Mouse (Mus musculus): ENCODE data around the gene Psmd3. TPM values are rescaled to one million over a fixed set of nuclear protein-coding genes. Genes with fewer than 3 reads are reported as not detected.
"Not testable (repeated sequence)": the region's sequence is repeated elsewhere in the genome, so short reads cannot be mapped to it uniquely, and the experiment has no call there.

The Psmd3 gene
- polyA plus RNA-seq, 1 experiment from 2014 or later = 258 TPM

GRCm38 (mm10) chr11:98671857-98672256 lies 10.5 kb upstream of the Psmd3 start:
- peaks cover 38% of the 10 kb centered on the region for H3K27me3 ChIP-seq (ENCODE audit: low read depth, poor library complexity, severe bottlenecking)
- no peaks in the 10 kb centered on the region for H3K36me3 ChIP-seq
- no peak for DNase-seq (ENCODE audit: low spot score)
- no peak overlapping the region for H3K27ac ChIP-seq (replicated peaks)
- WGBS = 69% methylated on average over 5 of the region's 5 CpGs
- H3K4me3 ChIP-seq = no peak overlapping the region
- no peaks in the 10 kb centered on the region for H3K9me3 ChIP-seq (replicated peaks)
- 0 out of 2 replicates have a peak, but pooled peaks cover 2% of the 10 kb centered on the region for H3K4me1 ChIP-seq

- WGBS = 91% methylated on average over 5 of the region's 5 CpGs
- Histone ChIP-seq H3K4me1 (0 out of 2 replicates have a peak, but pooled peaks cover 2% of the 10 kb centered on the region), H3K27ac (replicated peaks) (peak overlapping the region; percentile 34; the same call in 1 of the 2 replicates), H3K4me3 (no peak overlapping the region), H3K9me3 (replicated peaks) (no peaks in the 10 kb centered on the region), H3K36me3 (no peaks in the 10 kb centered on the region), H3K27me3 (ENCODE audit: low read depth, poor library complexity, severe bottlenecking) (peaks cover 32% of the 10 kb centered on the region)
- DNase-seq (ENCODE audit: low spot score) = no peak
These were observed 9.9 kb upstream of the Psmd3 start for GRCm38 (mm10) chr11:98672482-98672881.

GRCm38 (mm10) chr11:98673136-98673535 lies 9.2 kb upstream of the Psmd3 start:
- peak; percentile 68 for DNase-seq (ENCODE audit: low spot score)
- H3K4me1 ChIP-seq; H3K4me3 ChIP-seq; H3K9me3 ChIP-seq (replicated peaks); H3K36me3 ChIP-seq: not testable (repeated sequence)
- WGBS = 3% methylated on average over 7 of the region's 7 CpGs
- peak overlapping the region; percentile 34; the same call in 1 of the 2 replicates for H3K27ac ChIP-seq (replicated peaks)
- H3K27me3 ChIP-seq (ENCODE audit: low read depth, poor library complexity, severe bottlenecking) = peaks cover 25% of the 10 kb centered on the region

- Histone ChIP-seq H3K27me3 (ENCODE audit: low read depth, poor library complexity, severe bottlenecking) (peaks cover 6% of the 10 kb centered on the region; the same call in 1 of the 2 replicates), H3K9me3 (replicated peaks) (no peaks in the 10 kb centered on the region), H3K36me3 (no peaks in the 10 kb centered on the region), H3K4me1 (no peaks in the 10 kb centered on the region), H3K27ac (replicated peaks) (no peak overlapping the region), H3K4me3 (no peak overlapping the region)
- no peak for DNase-seq (ENCODE audit: low spot score)
- WGBS = 51% methylated on average over 7 of the region's 7 CpGs
These were observed 6.5 kb upstream of the Psmd3 start for GRCm38 (mm10) chr11:98675829-98676363.

- Histone ChIP-seq H3K27me3 (ENCODE audit: low read depth, poor library complexity, severe bottlenecking) (no peaks in the 10 kb centered on the region), H3K27ac (replicated peaks) (no peak overlapping the region), H3K9me3 (replicated peaks) (no peaks in the 10 kb centered on the region), H3K4me1 (peaks cover 19% of the 10 kb centered on the region), H3K36me3 (peaks cover 6% of the 10 kb centered on the region; the same call in 1 of the 2 replicates), H3K4me3 (no peak overlapping the region)
- 95% methylated on average over 1 of the region's 1 CpGs for WGBS
- no peak for DNase-seq (ENCODE audit: low spot score)
These were observed 2.3 kb upstream of the Psmd3 start for GRCm38 (mm10) chr11:98680023-98680422.

GRCm38 (mm10) chr11:98680595-98680994 lies 1.8 kb upstream of the Psmd3 start:
- WGBS = 83% methylated on average over 4 of the region's 4 CpGs
- not testable (repeated sequence) for H3K9me3 ChIP-seq (replicated peaks); DNase-seq (ENCODE audit: low spot score); H3K27me3 ChIP-seq (ENCODE audit: low read depth, poor library complexity, severe bottlenecking); H3K4me3 ChIP-seq; H3K27ac ChIP-seq (replicated peaks)
- Histone ChIP-seq H3K4me1 (peaks cover 19% of the 10 kb centered on the region), H3K36me3 (peaks cover 12% of the 10 kb centered on the region)

- no peak for DNase-seq (ENCODE audit: low spot score)
- 82% methylated on average over 4 of the region's 4 CpGs for WGBS
- H3K27me3 ChIP-seq (ENCODE audit: low read depth, poor library complexity, severe bottlenecking) = no peaks in the 10 kb centered on the region
- no peak overlapping the region for H3K4me3 ChIP-seq
- H3K9me3 ChIP-seq (replicated peaks) = no peaks in the 10 kb centered on the region
- peaks cover 19% of the 10 kb centered on the region for H3K4me1 ChIP-seq
- H3K27ac ChIP-seq (replicated peaks) = peak overlapping the region; percentile 96; the same call in 1 of the 2 replicates
- H3K36me3 ChIP-seq = peaks cover 18% of the 10 kb centered on the region
These were observed 1.2 kb upstream of the Psmd3 start for GRCm38 (mm10) chr11:98681186-98681585.

- Histone ChIP-seq H3K36me3 (peaks cover 34% of the 10 kb centered on the region), H3K9me3 (replicated peaks) (no peaks in the 10 kb centered on the region), H3K27ac (replicated peaks) (peak overlapping the region; percentile 96), H3K27me3 (ENCODE audit: low read depth, poor library complexity, severe bottlenecking) (no peaks in the 10 kb centered on the region), H3K4me1 (peaks cover 19% of the 10 kb centered on the region), H3K4me3 (peak overlapping the region; percentile 70)
- under 1% methylated on average over 23 of the region's 23 CpGs for WGBS
- DNase-seq (ENCODE audit: low spot score) = peak; percentile 18
These were observed 457 bp downstream of the Psmd3 start for GRCm38 (mm10) chr11:98682811-98683210.

- no peak overlapping the region for H3K27ac ChIP-seq (replicated peaks)
- H3K4me3 ChIP-seq = no peak overlapping the region
- H3K27me3 ChIP-seq (ENCODE audit: low read depth, poor library complexity, severe bottlenecking) = no peaks in the 10 kb centered on the region
- peaks cover 59% of the 10 kb centered on the region for H3K36me3 ChIP-seq
- 94% methylated on average over 9 of the region's 9 CpGs for WGBS
- H3K9me3 ChIP-seq (replicated peaks) = no peaks in the 10 kb centered on the region
- peaks cover 19% of the 10 kb centered on the region for H3K4me1 ChIP-seq
- no peak for DNase-seq (ENCODE audit: low spot score)
These were observed 3.3 kb downstream of the Psmd3 start for GRCm38 (mm10) chr11:98685642-98686041.

GRCm38 (mm10) chr11:98686976-98687375 lies 4.6 kb downstream of the Psmd3 start:
- H3K4me1 ChIP-seq = peaks cover 12% of the 10 kb centered on the region
- DNase-seq (ENCODE audit: low spot score) = no peak
- no peak overlapping the region for H3K4me3 ChIP-seq
- H3K9me3 ChIP-seq (replicated peaks) = no peaks in the 10 kb centered on the region
- H3K27me3 ChIP-seq (ENCODE audit: low read depth, poor library complexity, severe bottlenecking) = no peaks in the 10 kb centered on the region
- H3K36me3 ChIP-seq = peaks cover 73% of the 10 kb centered on the region
- H3K27ac ChIP-seq (replicated peaks) = no peak overlapping the region
- WGBS = 95% methylated on average over 4 of the region's 4 CpGs

GRCm38 (mm10) chr11:98688009-98688408 lies 5.7 kb downstream of the Psmd3 start:
- Histone ChIP-seq H3K27me3 (ENCODE audit: low read depth, poor library complexity, severe bottlenecking) (no peaks in the 10 kb centered on the region), H3K4me3 (no peak overlapping the region), H3K27ac (replicated peaks) (no peak overlapping the region), H3K9me3 (replicated peaks) (no peaks in the 10 kb centered on the region), H3K36me3 (peaks cover 83% of the 10 kb centered on the region), H3K4me1 (peaks cover 11% of the 10 kb centered on the region)
- DNase-seq (ENCODE audit: low spot score) = no peak
- 85% methylated on average over 8 of the region's 8 CpGs for WGBS

GRCm38 (mm10) chr11:98693201-98693600 lies 10.8 kb downstream of the Psmd3 start:
- Histone ChIP-seq H3K4me3 (0 out of 2 replicates have a peak overlapping the region, but pooled peaks have one; percentile 1), H3K27me3 (ENCODE audit: low read depth, poor library complexity, severe bottlenecking) (no peaks in the 10 kb centered on the region), H3K9me3 (replicated peaks) (no peaks in the 10 kb centered on the region), H3K36me3 (peaks cover 90% of the 10 kb centered on the region), H3K4me1 (no peaks in the 10 kb centered on the region), H3K27ac (replicated peaks) (no peak overlapping the region)
- DNase-seq (ENCODE audit: low spot score) = no peak
- WGBS = 82% methylated on average over 13 of the region's 13 CpGs

- no peak for DNase-seq (ENCODE audit: low spot score)
- H3K4me3 ChIP-seq = no peak overlapping the region
- WGBS = 93% methylated on average over 9 of the region's 9 CpGs
- H3K4me1 ChIP-seq = no peaks in the 10 kb centered on the region
- peaks cover 85% of the 10 kb centered on the region for H3K36me3 ChIP-seq
- no peaks in the 10 kb centered on the region for H3K27me3 ChIP-seq (ENCODE audit: low read depth, poor library complexity, severe bottlenecking)
- no peak overlapping the region for H3K27ac ChIP-seq (replicated peaks)
- H3K9me3 ChIP-seq (replicated peaks) = no peaks in the 10 kb centered on the region
These were observed 11.4 kb downstream of the Psmd3 start for GRCm38 (mm10) chr11:98693746-98694145.
